Mouse (Mus musculus) gastrocnemius, postnatal 25 days (tissue): ENCODE data around the gene Vmn2r95. TPM values are rescaled to one million over a fixed set of nuclear protein-coding genes. Genes with fewer than 3 reads are reported as not detected.
"Not testable (repeated sequence)": the region's sequence is repeated elsewhere in the genome, so short reads cannot be mapped to it uniquely, and the experiment has no call there.

Source experiments
- DNase-seq: peaks from one replicate; pipeline ENCODE4 v3.0.0; 2022
- long read RNA-seq, 2 experiments: library from polyadenylated mRNA; stranded (forward); transcript quantifications; one replicate each; pipeline ENCODE4 v2.0.0; 2021
- total RNA-seq, 2 experiments: library from RNA; stranded (reverse); gene quantifications; 1 replicate in 1 of 2; 2 replicates in 1 of 2; pipeline ENCODE4 v1.2.3; 2021

Gene Vmn2r95
- total RNA-seq: not detected
- long read RNA-seq, experiment 1: 0 reads
- long read RNA-seq, experiment 2: 0 reads

DNA sequence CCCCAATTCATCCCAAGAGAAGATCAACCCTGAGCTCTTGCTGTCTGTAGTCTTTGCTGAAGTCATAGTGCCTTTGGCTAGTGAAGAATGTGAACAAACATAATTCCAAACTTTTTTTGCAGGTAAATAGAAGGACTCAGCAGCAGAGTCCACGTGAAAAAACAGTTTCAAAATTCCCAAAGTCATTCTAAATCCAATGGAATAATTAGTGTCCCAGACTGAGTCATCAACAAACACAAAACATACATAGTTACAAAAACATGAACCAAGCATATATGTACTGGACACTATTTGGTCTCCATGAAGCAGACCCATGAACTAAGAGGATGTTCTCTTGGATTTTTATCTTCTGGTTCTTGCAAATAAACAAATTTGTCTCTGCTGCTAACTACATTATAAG lies at the start of gene Vmn2r95:
Gene Vmn2r95, plus strand, starts transcription at position 301 of the 400 bp plus-strand sequence.
- DNase-seq: no peak

DNA sequence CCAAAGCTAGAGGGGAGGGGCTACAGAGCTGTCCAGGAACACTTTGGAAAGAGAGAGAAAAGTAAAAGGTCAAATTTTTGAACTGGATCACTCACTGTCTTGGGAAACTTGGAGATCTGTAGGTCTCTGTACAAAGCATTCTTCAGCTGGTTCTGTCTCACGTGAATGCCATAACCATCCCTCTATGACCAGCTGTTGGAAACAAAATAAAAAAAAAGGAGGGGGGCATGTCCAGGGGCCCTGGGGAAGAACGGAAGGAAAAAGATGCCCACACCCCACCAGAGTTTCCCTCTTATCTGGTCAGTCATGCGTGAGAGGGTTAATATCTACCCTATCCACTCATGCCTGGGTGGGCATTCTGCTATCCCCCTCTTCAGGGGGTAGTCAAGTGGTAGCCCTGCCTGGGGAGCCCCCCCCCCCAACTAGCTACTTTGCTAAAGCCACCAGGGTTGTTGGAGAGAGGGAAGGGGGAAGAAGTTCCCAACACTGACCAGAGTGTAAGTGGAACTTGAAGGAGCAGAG lies 31.8 kb downstream of the Vmn2r95 start:
- no peak for DNase-seq

DNA sequence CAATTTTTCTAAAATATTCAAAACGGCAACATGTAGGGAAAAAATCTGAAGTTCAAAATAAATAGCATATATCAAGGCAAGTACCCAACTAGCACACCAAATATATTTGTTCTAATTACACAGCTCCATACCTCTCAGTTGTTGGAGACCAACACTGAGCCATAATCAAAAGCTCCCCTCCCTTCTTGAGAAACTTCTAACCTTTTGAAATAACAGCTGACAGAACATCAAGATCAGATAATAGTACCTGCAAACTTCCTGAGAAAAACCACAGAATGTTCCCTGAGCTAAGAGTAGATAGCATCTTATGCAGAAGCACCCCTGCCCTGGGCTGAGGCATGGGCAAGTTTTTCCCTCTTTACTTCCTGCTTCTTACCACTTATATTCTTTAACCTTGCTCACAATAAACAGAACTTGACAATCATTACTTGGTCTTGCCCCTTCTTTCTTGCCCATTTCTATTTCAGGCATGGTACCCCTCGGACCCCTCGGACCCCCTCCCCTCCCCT lies 34.3 kb downstream of the Vmn2r95 start:
- DNase-seq: not testable (repeated sequence)

DNA sequence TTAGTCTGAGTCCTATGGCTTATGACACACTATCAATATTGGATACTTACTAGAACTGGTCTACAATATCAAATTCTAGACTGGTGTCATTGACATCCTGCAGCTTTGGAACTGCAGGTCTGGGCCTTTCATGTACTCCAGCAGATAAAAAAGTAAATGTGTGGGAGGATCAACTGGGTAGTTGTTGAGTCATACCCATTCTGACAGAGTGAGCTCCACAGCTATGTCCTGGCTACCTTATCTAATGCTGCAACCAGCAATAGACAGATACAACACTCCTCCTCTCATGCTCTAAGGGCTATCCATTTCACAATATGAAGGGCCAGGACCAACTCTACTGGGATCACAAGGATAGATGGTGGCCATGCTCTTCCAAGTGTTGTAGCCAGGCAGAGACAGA lies 38.8 kb downstream of the Vmn2r95 start:
- no peak for DNase-seq

DNA sequence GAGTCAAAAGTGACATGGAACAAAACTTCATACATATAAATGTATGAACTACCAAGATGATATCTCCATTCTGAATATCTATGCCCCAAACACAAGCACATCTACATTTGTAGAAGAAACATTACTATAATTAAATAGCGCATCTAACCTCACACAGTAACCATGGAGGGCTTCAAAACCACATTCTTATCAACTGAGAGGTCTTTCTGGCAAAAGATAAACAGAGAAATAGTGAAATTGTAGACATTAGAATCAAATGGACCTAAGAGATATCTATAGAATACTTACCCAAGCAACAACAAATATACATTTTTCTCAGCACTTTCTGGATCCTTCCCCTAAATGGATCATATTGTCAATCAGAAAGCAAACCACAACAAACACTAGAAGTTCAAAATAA lies 56.0 kb downstream of the Vmn2r95 start:
- DNase-seq: no peak

Other genes with a start within 250 kb of the Vmn2r95 start
- not detected for gene Vmn2r94, start 146.3 kb upstream of the Vmn2r95 start, total RNA-seq
- gene Vmn2r93, start 126.0 kb upstream of the Vmn2r95 start, total RNA-seq: not detected
- gene Vmn2r96, start 149.1 kb downstream of the Vmn2r95 start, total RNA-seq: not detected